Mouse (Mus musculus): ENCODE results near the gene Filip1. TPM values are rescaled to one million over a fixed set of nuclear protein-coding genes. Genes with fewer than 3 reads are reported as not detected.

Filip1 gene
- polyA plus RNA-seq, 1 experiment from 2014 or later, result 2.5 TPM

DNA sequence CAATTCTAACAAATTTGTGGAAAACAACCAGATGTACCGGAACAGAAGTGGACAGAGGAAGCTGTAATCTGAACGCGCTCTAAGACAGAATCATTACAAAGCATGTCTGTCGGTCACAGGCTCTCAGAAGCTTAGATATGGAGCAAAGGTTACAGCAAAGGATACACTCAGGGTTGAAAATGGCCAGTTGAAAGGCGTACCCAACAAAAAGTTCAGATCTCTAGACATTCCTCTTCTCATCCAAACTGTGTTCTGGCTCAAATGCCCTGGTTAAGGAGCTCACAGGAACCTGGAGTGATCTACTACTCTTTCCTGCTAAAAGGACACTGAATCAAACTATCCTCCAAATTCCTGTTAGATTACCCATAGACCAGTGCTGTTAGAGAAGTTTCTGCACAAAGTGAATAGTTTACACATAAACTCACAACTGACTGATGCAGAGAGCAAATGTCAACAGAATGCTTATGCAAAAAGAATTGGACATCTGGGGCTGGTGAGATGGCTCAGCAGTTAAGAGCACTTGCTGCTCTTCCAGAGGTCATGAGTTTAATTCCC, 245.6 kb downstream of the Filip1 start:
- Histone ChIP-seq H3K4me2 (ENCODE audit: low read length) (no peak overlapping the region), H3K4me1 (ENCODE audit: control insufficient read depth, insufficient read depth, low read depth, low read length) (no peaks in the 10 kb centered on the region), H3K27me3 (replicated peaks; ENCODE audit: control insufficient read depth, insufficient read depth, low read length) (no peaks in the 10 kb centered on the region), H3K4me3 (ENCODE audit: low read length) (no peak overlapping the region), H3K9ac (ENCODE audit: low read depth, low read length) (no peak overlapping the region), H3K27ac (ENCODE audit: low read depth, low read length) (no peak overlapping the region), H3K36me3 (ENCODE audit: control insufficient read depth, insufficient read depth, low read length) (no peaks in the 10 kb centered on the region; the same call in 1 of the 2 replicates), H3K9me3 (ENCODE audit: control insufficient read depth, low read length) (no peaks in the 10 kb centered on the region)
- no peak for ATAC-seq
- WGBS, result 95% methylated on average over 5 of the region's 5 CpGs

DNA sequence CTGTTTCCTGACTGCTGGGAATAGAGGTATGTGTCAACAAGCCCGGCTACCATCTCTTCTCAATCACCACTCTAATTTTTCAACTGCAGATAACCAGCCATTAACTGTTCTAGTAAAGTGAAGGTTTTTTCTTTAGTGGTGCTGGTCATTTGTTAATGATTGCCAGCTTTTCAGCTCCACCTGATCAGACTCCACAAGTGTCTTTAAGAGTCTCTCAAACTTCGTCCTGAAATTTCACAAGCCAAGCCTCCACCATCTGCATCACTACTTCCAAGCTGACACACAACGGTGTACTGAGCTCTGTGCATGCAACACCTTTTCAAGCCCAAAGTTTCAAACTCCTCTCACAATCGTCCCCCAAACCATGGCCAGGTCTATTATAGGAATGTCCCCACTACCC, 247.3 kb downstream of the Filip1 start:
- no peaks in the 10 kb centered on the region; the same call in 1 of the 2 replicates for H3K4me1 ChIP-seq (ENCODE audit: control insufficient read depth, insufficient read depth, low read depth, low read length)
- 91% methylated on average over 4 of the region's 4 CpGs for WGBS
- H3K9ac ChIP-seq (ENCODE audit: low read depth, low read length), result no peak overlapping the region
- H3K9me3 ChIP-seq (ENCODE audit: control insufficient read depth, low read length), result no peaks in the 10 kb centered on the region
- H3K4me3 ChIP-seq (ENCODE audit: low read length), result no peak overlapping the region
- ATAC-seq, result no peak
- no peaks in the 10 kb centered on the region for H3K27me3 ChIP-seq (replicated peaks; ENCODE audit: control insufficient read depth, insufficient read depth, low read length)
- H3K4me2 ChIP-seq (ENCODE audit: low read length), result no peak overlapping the region
- no peaks in the 10 kb centered on the region for H3K36me3 ChIP-seq (ENCODE audit: control insufficient read depth, insufficient read depth, low read length)
- H3K27ac ChIP-seq (ENCODE audit: low read depth, low read length), result no peak overlapping the region

Other genes starting within 250 kb of the Filip1 start
- 122 and 127 TPM in 2 replicates for gene Tmem30a, start 219.3 kb downstream of the Filip1 start, polyA plus RNA-seq (2015; fragmentation: Nextera tagmentation; extraction: Ambion mirVana)
- 36.5 and 43.8 TPM in 2 replicates for gene Senp6, start 54.1 kb upstream of the Filip1 start, polyA plus RNA-seq (2015; fragmentation: Nextera tagmentation; extraction: Ambion mirVana)
- gene Myo6, start 152.2 kb upstream of the Filip1 start, polyA plus RNA-seq (2015; fragmentation: Nextera tagmentation; extraction: Ambion mirVana), result 24.4 and 26.8 TPM in 2 replicates